Mouse (Mus musculus): ENCODE results near the gene Arhgap15.

Gene Arhgap15

DNA sequence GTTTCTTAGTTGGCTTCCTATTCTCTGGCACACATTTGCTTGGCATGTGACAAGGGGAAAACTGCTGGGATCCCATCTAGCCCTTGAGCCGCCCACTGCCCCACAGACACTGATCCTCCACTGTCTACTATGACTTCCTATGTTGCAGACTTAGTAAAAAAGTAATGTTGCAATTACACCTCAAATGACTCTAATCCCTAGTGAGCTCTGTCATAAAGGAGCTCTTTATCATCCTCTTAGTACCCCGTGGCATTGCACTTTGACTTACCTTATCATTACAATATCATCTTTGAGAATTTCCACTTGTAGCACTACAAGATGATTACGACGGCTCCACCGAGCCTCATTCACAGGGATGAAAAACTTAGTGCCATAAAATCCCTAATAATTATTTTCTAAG is 190.6 kb downstream of the Arhgap15 start:
- DNase-seq: no peak

DNA sequence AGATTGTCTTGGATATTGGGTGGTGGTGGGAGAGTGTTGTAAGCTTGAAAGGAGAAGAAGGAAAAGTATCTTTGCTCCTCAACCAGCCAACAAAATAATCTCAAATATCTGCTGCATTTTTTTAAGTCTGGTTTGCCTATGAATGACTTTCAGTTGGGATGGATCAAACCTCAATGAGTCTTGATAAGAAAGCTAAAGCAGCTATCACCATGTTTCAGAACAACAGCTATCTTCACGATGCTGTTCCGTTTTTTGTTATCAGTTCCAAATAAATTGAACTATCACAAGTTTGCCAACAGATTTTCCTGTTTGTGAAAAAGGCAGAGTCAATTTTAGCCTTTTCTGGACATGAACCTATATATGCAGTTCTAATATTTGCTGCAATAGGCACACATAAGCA is 197.1 kb downstream of the Arhgap15 start:
- no peak for DNase-seq

DNA sequence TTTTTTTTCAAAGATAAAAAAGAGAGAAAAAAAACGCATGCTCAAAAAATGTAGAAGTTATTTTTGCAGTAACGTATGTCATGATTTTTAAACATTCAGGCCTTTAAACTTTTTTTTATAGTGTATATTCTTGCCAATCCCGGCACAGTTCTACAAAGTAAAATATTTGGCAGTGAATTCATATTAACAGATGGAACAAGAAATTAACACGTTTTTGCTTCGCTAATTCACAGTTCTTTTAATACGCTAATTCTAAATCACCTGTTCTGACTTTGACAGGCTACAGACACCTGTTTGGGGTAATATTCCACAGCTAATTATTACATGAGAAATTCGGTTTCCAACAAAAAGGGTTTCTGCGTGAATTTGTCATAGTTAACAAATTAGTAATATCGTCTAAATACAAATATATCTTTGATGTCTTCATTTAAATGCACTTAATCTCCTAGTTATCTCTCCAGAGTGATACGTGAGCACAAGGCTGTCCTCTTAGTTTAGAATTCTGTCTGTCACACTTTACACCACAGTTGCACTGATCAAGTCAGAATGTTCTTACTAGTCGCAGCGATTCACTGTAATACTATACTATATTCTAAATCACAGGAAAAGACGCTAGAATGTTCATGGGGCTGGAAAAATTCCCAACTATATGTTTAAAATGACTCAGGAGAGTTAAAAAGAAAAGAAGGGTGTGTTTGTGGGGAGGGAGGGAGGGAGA is 201.3 kb downstream of the Arhgap15 start:
- DNase-seq: no peak

DNA sequence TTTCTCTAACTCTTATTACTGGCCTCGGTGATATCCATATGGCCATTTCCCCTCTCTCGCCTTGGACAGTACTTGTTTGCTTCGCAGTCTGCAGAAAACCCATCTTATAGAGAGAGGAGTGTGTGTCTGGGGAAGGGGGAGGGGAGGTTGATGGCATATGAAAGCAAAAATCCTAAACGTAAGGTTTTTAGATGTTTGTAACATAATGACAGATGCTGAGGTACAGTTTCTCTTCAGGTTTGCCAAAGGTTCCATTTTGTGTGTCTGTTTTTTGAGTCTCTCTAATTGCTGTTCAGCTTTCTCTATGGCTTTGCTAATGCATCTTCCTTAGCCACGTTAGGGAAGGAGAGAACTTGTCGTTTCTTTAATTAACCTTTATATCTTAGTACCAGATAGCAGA is 202.1 kb downstream of the Arhgap15 start:
- DNase-seq: no peak

DNA sequence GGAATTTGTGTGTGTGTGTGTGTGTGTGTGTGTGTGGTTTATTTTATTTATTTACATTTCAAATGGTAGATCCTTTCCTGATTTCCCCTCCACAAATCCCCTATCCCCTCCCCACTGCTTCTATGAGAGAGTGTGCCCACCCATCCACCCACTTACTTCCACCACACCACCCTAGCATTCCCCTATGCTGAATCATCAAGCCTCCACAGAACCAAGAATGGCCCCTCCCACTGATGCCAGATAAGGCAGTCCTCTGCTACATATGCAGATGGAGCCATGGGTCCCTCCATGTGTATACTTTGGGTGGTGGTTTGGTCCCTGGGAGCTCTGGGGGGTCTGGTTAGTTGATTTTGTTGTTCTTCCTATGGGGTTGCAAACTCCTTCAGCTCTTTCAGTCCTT is 210.6 kb downstream of the Arhgap15 start:
- DNase-seq: no peak

DNA sequence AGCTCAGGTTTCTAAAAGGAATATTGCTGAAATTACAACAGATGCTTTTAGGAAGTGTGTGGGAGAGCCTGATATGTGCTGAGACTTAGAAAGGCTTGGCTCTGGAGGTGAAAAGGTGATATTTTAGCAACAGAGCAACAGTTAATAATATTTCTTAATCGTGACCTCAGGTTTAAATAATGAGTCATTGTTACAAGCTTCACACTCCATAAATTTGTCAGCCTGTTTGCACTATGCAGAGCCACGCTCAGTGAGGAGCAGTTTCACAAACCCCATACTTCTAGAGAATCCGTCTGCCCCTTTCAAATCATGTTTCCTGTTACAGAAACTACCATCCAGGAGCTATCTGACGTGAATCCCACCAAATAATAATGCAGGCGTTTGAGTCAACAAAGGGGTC is 213.8 kb downstream of the Arhgap15 start:
- DNase-seq: no peak

DNA sequence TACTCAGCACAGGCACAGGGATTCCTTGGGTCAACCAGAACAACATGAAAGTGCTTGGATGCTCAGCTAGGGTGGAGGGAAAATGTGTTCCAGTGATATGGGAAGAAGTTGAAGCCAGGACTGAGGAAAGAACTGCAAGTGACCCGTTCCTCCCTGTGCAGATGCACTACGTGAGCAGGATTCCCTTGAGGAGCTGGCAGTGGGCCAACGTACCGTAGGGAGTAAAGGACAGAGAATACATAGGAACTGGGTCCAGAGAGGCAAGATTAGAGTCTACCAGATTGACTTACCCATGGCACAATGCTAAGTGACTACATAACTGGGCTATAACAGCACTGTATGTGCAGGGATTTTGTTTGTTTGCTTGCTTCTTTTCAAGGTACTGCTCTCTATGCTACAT is 220.0 kb downstream of the Arhgap15 start:
- peak; percentile 47 for DNase-seq

DNA sequence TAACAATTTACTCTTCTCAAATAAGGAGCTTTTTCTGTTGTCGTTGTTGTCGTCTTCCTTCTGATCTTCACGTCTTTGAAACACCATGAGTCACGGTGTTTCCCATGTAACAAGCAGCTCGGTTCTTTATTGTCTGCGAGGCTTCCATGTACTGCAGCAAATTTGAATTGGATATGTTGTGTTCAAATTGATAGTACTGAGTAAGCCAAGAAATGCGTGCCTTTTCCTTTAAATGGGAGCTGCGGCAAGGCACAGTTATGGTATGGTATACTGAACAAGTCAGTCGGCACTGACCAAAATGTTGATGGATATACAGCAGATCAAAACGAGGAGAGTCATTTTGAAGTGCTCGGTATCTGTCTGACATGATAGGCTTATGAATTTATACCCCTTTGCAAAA is 229.1 kb downstream of the Arhgap15 start:
- no peak for DNase-seq

DNA sequence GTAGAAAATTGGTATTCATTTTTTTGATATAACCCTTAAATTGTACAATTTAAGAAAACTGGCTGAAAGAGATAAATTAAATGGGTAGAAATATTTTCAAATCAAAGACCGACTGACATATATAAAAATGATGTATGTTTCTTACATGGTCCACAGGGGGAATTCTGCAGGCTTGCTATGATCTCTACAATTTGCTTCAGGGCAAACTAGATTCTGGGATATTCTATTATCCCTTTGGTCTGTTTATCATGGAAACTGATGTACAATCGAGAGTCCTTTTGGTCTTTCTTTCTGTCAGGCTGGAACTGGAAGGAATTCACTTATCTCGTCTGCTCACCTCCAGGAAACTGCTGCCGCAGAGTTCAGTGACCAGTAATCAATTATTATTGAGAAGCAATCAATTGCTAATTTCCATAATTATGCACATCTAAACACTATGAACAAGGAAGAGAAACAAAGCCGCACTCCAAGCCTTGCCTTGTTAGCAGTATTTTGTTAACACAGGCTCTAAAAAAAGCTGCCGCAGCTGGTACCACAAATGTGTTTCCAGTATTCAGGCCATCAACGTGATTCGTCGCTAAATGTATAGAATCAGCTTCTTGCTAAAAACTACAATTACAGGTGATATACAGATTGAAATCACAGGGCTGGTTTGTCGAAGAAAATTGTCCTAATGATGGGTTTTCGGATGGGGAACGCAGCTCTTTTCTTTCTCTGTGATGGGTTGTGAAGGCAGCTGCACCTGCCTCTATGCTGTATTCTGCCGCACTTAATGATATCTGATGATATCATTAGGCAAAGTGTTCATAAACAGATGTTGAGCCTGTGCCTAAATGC is 229.8 kb downstream of the Arhgap15 start:
- DNase-seq: no peak

DNA sequence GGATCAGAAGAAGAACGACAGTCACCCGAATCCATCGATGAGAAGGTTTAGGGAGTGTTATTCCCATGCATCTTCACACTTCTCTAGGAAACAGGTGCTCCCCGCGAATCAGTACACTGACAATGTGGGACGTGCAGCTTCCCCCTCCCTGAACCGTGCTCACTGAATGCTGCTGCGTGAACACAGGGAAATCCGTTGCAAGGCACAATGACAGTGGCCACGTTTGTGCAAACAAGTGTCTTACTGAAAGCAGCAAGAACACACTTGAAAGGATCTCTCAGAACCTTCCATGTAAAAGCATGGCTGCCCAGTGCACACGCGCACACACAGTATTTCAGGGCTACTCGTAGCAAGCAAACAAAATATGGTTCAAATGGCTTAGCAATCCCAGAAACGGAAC is 237.4 kb downstream of the Arhgap15 start:
- DNase-seq: no peak

DNA sequence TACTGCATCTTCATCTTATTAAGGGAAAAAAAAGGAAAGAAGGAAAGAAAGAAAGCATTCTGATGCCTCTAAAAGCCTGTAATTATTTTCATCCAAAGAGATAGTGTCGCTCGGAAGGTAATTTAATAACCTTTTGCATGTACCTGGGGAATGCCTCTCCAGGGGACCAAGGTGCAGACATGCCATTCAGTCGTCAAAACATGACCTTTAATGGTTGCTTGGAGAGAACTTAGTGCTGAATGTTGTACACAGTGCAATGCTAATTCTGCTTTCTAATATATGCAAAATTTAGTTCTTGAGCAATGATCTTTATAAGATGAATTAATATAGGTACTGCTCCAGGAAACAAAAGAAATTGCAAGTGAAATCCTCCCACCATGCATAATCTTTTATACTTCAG is 239.3 kb downstream of the Arhgap15 start:
- no peak for DNase-seq

DNA sequence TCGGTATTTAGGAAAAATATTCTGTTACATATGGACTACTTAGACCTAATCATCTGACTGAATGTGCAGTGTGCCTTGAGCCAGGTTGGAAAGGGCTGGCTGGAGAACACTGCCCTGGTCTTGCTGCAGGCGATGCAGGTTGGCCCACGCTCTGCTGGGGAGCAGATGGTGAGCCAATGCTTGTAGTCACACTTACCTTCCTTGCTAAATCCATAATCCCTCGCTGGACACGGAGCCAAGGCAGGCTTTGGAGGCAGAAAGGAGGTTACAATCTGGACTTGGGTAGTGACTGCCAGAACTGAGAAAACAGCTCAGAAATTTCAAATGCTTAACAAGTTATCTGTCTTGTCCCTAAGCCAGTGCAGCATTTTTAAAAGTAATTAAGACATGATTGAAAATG is 241.2 kb downstream of the Arhgap15 start:
- DNase-seq: no peak

DNA sequence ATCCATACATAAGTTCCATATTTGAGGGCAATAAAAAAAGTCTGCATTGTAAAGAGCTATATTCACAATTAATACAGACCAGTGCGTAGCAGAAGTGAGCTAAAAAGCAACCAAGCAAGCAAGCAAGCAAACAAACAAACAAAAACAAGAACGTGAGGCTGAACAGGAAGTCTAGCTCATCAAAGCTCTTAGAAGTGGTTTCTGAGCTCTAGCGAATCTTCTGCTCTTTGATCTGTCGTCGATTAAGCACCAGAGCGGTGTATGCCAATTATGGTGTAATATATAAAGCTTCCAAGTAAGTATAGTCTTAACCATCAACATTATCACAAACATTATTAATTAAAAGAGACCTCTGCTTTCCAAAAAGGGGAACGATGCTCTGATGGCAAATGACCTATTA is 243.9 kb downstream of the Arhgap15 start:
- no peak for DNase-seq

DNA sequence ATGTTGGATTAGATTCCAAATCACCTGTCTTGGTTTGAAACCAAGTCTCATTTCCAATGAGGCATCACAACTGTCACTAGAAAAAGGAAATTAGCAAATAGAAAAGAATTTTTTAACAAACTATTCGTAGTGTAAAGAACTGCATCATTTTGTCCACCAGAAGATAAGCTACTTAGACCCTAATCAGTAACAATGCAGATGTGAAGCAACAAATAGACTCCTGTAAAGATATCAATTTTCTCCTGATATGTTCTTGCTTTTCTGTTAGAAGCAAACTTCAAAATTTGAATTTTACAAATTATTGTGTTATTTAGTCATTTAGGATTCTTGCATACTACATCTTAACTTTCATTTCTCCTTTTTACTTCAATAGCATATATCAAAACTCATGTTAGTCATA is 253.8 kb downstream of the Arhgap15 start:
- no peak for DNase-seq

DNA sequence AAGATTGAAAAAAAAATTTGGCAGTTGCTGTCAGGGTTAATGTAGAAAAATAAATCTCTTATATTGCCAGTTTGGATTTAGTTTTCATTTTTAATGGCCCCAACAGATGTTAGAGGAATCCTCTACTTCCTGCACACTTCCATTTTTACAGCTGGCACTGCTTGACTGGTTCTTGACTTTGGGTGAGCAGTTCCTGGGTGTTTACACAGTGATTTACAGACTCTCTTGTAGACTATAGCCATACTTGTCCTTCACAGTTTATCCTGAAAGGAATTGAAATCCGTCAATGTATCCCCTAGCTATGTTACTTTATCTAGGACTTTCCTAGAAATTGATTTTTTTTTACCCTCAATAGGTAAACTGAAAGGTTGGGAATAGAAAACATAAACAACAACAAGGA is 261.6 kb downstream of the Arhgap15 start:
- no peak for DNase-seq

DNA sequence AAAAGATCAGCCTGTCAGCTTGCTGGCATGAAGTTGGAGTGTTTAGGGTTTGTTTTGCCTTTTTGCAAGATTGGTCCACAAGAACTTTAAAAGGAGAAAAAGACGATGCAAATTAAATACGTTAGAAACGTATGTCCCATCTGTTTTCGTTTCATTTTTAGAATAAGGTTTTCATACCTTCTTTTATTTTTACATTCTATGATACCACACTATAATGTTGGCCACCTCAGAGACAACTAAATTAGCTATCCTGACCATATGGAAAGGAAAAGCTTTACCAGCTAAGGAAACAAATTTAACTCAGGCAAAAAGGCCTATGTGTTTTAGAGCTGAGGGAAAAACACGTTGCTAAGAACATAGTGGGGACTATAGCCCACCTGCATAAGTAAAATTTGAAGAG is 264.8 kb downstream of the Arhgap15 start:
- DNase-seq: no peak

DNA sequence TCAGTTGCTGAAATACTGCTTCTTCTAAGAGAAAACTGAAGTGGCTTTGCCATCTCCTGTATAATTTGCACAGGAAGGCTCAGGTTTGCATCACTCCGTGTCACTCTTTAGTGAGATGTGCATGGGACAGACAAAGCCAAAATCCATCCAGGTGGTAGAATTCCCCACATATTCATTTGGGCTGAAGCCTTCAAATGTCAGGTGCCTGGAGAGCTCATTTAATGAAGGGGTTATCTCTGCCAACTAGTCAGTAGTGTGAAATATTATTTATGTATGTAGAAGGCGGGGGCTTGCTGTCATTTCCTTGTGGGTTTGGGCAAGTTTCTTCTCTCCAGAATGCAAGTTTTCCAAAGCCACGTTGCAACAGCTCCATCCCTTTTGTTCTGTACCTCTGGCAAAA is 268.1 kb downstream of the Arhgap15 start:
- DNase-seq: no peak

DNA sequence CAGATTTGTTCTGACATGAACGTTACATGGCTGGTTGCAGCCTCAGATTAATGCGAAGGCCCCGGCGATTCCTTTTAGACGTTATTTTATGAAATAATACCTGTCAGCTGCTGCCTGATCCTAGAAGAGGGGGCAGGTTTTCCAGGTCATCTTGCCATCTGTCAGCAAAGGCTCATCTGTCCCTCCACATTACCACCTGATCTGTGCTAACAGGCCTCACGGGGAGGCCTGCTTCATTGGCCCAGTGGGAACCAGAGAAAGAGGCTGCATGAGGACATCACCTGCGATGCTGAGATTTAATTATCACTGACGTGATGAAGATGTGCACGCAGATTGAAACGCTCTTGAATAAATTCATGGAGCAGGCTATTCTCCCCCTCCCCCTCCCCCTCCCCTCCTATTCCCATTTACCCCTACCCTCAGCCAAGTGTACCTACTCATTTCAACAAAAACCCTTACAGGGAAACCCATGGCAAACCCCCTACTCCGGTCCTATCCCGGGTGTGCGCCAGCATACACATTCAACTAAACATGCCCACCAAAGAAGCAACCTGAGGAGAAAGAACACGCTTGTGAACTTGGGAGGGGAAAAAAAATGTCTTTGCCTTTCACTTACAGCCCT is 268.9 kb downstream of the Arhgap15 start:
- no peak for DNase-seq

DNA sequence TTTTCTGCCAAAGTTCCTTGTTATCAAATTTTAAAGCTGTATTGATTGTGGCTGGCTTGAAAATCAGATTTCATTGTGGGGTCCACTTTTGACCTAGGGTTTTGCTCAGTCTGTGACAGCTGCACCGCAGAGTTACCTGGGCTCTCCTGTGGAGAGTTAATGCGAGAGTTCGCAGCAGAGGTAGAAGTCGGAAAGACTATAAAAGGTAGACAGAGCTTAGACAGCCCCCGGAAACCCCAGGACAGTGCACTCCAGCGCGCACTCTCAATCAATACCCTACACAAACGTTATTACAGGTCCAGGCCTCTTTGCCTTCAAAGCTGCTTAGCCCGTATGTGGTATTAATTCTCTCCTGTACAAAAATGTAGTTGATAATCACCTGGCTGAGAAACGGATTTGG is 269.4 kb downstream of the Arhgap15 start:
- no peak for DNase-seq

DNA sequence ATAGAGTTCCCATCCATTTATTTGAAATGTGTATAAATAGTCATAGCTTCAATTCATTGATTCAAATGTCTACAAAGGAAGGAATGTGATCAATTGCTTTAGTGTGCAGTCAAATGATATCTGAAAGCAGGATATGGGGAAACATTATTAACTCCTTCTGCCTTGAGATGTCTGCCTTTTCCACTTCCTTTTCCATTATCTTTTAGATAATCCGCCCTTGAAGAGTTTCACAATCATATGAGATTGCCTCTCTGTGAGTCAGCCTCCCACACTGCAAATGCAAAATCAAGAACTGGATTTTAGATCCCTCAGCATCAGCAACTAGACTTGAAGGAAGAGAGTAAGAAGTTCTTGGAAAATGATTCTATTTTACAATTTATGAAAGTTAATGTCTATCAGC is 276.1 kb downstream of the Arhgap15 start:
- no peak for DNase-seq

DNA sequence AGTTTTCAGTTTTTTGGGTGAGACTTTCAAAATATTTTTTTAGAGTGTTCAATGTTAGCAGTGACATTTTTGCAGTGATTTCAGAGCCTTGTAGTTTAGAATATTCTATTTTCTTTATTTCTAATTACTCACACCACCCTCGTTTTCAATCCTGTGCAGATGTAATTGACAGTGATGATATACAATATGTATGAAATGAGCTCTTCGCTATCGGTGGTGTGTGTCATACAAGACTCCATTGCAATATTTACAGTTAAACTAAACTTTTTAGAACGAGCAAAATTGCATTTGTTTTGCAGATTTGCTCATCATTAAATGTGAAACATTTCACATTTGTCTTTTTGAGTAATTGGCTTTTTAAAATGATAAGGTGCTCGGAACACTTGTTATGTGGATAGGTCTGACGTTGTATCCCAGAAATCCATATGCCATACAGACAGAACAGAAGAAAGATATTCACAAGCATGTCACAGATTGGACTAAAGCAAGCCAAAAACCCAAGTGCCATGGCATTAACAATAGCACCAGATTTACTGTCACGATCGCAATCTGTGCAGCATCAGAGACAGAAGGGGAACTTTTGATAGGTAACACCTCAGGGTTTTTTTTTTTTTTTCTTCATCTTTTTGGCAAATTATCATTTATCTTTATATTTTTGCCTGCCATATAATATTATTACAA is 280.6 kb downstream of the Arhgap15 start:
- no peak for DNase-seq

DNA sequence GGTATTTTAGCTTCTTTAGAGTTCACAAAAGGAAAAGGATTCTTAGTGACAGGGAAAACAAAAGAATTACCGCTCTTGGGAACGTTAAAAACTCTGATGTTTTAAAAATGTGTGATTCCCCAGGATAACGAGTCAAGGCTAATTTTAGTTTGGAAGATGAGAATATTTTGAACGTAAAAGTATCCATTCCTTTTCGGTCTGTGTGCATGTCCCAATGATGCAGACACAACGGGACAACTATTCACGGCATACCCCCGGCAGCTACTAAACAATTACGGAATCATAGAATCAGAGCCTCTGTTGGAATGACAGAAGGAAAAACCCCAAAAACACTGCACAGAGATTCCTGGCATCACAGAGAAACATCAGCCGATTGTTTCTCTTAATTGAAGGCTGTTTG is 281.2 kb downstream of the Arhgap15 start:
- DNase-seq: no peak

DNA sequence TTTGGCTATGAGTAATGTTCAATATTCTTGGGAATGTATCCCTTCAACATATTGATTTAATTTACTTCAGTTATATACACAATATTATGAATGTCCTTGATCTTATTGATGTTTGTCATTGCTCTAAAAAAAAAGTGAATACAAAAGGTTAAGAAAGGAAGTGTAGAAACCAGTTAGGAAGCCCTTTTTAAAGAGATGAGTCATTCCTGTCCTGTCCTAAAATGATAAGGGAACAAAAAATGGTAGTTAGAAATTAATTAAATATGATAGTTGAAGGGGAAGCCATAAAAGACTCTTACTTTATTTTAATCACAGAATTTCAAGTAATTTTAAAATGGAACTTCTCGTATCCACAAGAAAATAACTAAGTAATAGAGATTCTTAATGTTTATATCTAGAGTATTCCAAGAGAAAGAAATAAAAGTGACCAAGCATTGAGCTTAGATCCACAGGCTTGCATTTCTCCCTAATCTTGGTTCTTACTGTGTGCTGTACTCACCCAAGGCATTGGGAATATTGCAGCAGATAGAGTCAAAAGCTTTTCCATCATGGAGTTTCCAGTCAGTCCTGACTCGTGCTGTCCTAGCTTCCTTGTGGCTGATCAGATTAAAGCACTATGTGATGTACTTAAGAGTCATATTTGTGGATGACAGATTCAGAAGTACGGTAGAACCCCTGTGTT is 291.0 kb downstream of the Arhgap15 start:
- DNase-seq: no peak

Measured in kidney, postnatal 10 days (tissue).